Mouse (Mus musculus): ENCODE data around the gene Fam168b.

The Fam168b gene

GRCm38 (mm10) chr1:34859761-34860160 is 16.9 kb upstream of the Fam168b start:
- CTCF ChIA-PET: interaction anchor here (0.6 to 1.2 kb wide), 7 partner anchors 8 to 322 kb away, joined by 3 to 4 read pairs (median 3); partner anchors contain the start of gene Plekhb2 (in 1 of the 4)
- POLR2A ChIA-PET: interaction anchor here in 3 of 4 experiments (0.5 to 5.3 kb wide), 27 partner anchors 9 to 1254 kb away, joined by 3 to 81 read pairs (median 4); partner anchors contain the start of genes Fam168b (in 3 of the 3), Plekhb2 (in 2 of the 3) and Ptpn18 (in 1 of the 3)

GRCm38 (mm10) chr1:34858671-34859070 is 15.8 kb upstream of the Fam168b start:
- POLR2A ChIA-PET: interaction anchor here in 3 of 4 experiments (0.7 to 5.3 kb wide), 11 partner anchors 8 to 399 kb away, joined by 3 to 81 read pairs (median 5); partner anchors contain the start of genes Fam168b (in 3 of the 3), Plekhb2 (in 2 of the 3) and Ptpn18 (in 1 of the 3)
- CTCF ChIA-PET: interaction anchor here in 1 of 4 experiments (1.5 kb wide), 1 partner anchor 9 kb away, joined by 5 read pairs; no protein-coding TSS in a partner anchor

- POLR2A ChIA-PET: interaction anchor here in 2 of 4 experiments (0.7 to 1.4 kb wide), 5 partner anchors 12 to 54 kb away, joined by 3 to 5 read pairs (median 3); partner anchors contain the start of gene Fam168b (in 1 of the 2)
- CTCF ChIA-PET: no interaction called here
Observed at GRCm38 (mm10) chr1:34855056-34855739, 12.3 kb upstream of the Fam168b start.

- ChIA-PET CTCF (no interaction called here), POLR2A (interaction anchor here in 1 of 4 experiments (4.2 to 4.8 kb wide), 2 partner anchors 12 to 16 kb away, joined by 23 to 37 read pairs; partner anchors contain the start of gene Fam168b)
Observed at GRCm38 (mm10) chr1:34853786-34854185, 10.9 kb upstream of the Fam168b start.

- ChIA-PET CTCF (interaction anchor here in 3 of 4 experiments (0.6 to 1.7 kb wide), 4 partner anchors 9 to 1843 kb away, joined by 3 to 6 read pairs (median 4); partner anchors contain the start of gene Fam168b (in 1 of the 3)), POLR2A (interaction anchor here in 3 of 4 experiments (0.5 to 5.1 kb wide), 13 partner anchors 8 to 51 kb away, joined by 3 to 37 read pairs (median 6); partner anchors contain the start of gene Fam168b (in 3 of the 3))
Observed at GRCm38 (mm10) chr1:34852116-34852878, 9.4 kb upstream of the Fam168b start.

GRCm38 (mm10) chr1:34851562-34851961 is 8.7 kb upstream of the Fam168b start:
- ChIA-PET CTCF (interaction anchor here in 1 of 4 experiments (1.7 kb wide), 1 partner anchor 8 kb away, joined by 4 read pairs; the partner anchor contains the start of gene Fam168b), POLR2A (interaction anchor here in 3 of 4 experiments (0.5 to 5.1 kb wide), 13 partner anchors 8 to 50 kb away, joined by 3 to 37 read pairs (median 5); partner anchors contain the start of gene Fam168b (in 2 of the 3))

- ChIA-PET CTCF (interaction anchor here in 2 of 4 experiments (0.9 to 1.8 kb wide), 4 partner anchors 9 to 112 kb away, joined by 3 to 4 read pairs (median 4); no protein-coding TSS in a partner anchor), POLR2A (interaction anchor here (0.6 to 5.1 kb wide), 33 partner anchors 8 to 1457 kb away, joined by 3 to 37 read pairs (median 4); partner anchors contain the start of gene Fam168b (in 2 of the 4))
Observed at GRCm38 (mm10) chr1:34850343-34851136, 7.7 kb upstream of the Fam168b start.

- ChIA-PET POLR2A (interaction anchor here in 3 of 4 experiments (0.6 to 5.1 kb wide), 26 partner anchors 7 to 1457 kb away, joined by 3 to 37 read pairs (median 4); partner anchors contain the start of gene Fam168b (in 2 of the 3)), CTCF (interaction anchor here in 2 of 4 experiments (0.9 to 1.8 kb wide), 4 partner anchors 10 to 112 kb away, joined by 3 to 4 read pairs (median 4); no protein-coding TSS in a partner anchor)
Observed at GRCm38 (mm10) chr1:34849745-34850342, 7.0 kb upstream of the Fam168b start, which contains the start of gene Plekhb2. Gene Plekhb2, plus strand, starts transcription at chr1:34849976.

GRCm38 (mm10) chr1:34847070-34847469 is 4.2 kb upstream of the Fam168b start:
- ChIA-PET CTCF (no interaction called here), POLR2A (interaction anchor here in 1 of 4 experiments (1.0 kb wide), 1 partner anchor 13 kb away, joined by 3 read pairs; no protein-coding TSS in a partner anchor)

GRCm38 (mm10) chr1:34842389-34842861 is 440 bp downstream of the Fam168b start:
- CTCF ChIA-PET: interaction anchor here in 1 of 4 experiments (0.6 to 1.0 kb wide), 2 partner anchors 13 to 25 kb away, joined by 3 read pairs; no protein-coding TSS in a partner anchor
- POLR2A ChIA-PET: interaction anchor here (0.6 to 4.4 kb wide), 38 partner anchors 8 to 1465 kb away, joined by 3 to 81 read pairs (median 4); partner anchors contain the start of genes Plekhb2 (in 2 of the 4) and Arid5a (in 1 of the 4)

GRCm38 (mm10) chr1:34841709-34842388 is 1.0 kb downstream of the Fam168b start:
- POLR2A ChIA-PET: interaction anchor here (0.6 to 4.4 kb wide), 31 partner anchors 9 to 408 kb away, joined by 3 to 81 read pairs (median 5); partner anchors contain the start of gene Plekhb2 (in 2 of the 4)
- CTCF ChIA-PET: interaction anchor here in 1 of 4 experiments (0.6 to 1.0 kb wide), 2 partner anchors 12 to 26 kb away, joined by 3 read pairs; no protein-coding TSS in a partner anchor

GRCm38 (mm10) chr1:34839241-34839640 is 3.6 kb downstream of the Fam168b start:
- ChIA-PET CTCF (no interaction called here), POLR2A (interaction anchor here in 2 of 4 experiments (0.8 to 3.3 kb wide), 11 partner anchors 8 to 33 kb away, joined by 3 to 25 read pairs (median 4); partner anchors contain the start of gene Plekhb2 (in 1 of the 2))

GRCm38 (mm10) chr1:34837951-34838689 is 4.7 kb downstream of the Fam168b start:
- ChIA-PET CTCF (interaction anchor here in 1 of 4 experiments (0.7 kb wide), 1 partner anchor 59 kb away, joined by 3 read pairs; no protein-coding TSS in a partner anchor), POLR2A (interaction anchor here in 3 of 4 experiments (0.7 to 3.3 kb wide), 28 partner anchors 9 to 89 kb away, joined by 3 to 25 read pairs (median 4); partner anchors contain the start of gene Plekhb2 (in 2 of the 3))

GRCm38 (mm10) chr1:34834904-34835303 is 8.0 kb downstream of the Fam168b start:
- CTCF ChIA-PET: no interaction called here
- POLR2A ChIA-PET: interaction anchor here in 3 of 4 experiments (0.6 to 1.8 kb wide), 9 partner anchors 9 to 1253 kb away, joined by 3 to 7 read pairs (median 4); partner anchors contain the start of gene Plekhb2 (in 2 of the 3)

- CTCF ChIA-PET: no interaction called here
- POLR2A ChIA-PET: interaction anchor here in 2 of 4 experiments (1.9 to 3.2 kb wide), 2 partner anchors 9 to 10 kb away, joined by 7 to 13 read pairs; no protein-coding TSS in a partner anchor
Observed at GRCm38 (mm10) chr1:34831381-34831780, 11.5 kb downstream of the Fam168b start.
